Mouse (Mus musculus) erythroblast, embryonic 14.5 days (primary cell): ENCODE data around the gene Skap1.

Experiments used
- GATA1 ChIP-seq: IDR thresholded peaks from 2 replicates; pipeline ENCODE4 v1.6.1; 2012; ENCODE audit warnings: low read length, inconsistent platforms, mixed read lengths
- TAL1 ChIP-seq: IDR thresholded peaks from 3 replicates; pipeline ENCODE4 v1.6.1; 2012; ENCODE audit warnings: low read length, inconsistent platforms, mixed read lengths

DNA sequence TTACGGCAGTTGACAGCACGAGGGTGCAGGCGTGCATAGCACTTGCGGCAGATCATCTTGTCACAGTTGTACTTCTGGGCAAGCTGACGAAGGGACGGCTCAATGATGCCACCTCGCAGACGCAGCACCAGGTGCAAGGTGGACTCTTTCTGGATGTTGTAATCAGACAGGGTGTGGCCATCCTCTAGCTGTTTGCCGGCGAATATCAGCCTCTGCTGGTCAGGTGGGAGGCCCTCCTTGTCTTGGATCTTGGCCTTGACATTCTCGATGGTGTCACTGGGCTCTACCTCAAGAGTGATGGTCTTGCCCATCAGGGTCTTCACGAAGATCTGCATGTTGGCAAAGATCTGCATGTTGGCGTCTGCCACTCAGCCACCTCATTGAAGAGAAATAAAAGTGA is 331.1 kb downstream of the Skap1 start:
- TF ChIP-seq TAL1, result no peak
- TF ChIP-seq GATA1, result no peak
